Mouse (Mus musculus): ENCODE measurements around the gene Tubg1.
A peak's percentile ranks its signal among the peaks of the same experiment; 100 is the strongest.
"Not testable (repeated sequence)": the region's sequence is repeated elsewhere in the genome, so short reads cannot be mapped to it uniquely, and the experiment has no call there.

Gene Tubg1

DNA sequence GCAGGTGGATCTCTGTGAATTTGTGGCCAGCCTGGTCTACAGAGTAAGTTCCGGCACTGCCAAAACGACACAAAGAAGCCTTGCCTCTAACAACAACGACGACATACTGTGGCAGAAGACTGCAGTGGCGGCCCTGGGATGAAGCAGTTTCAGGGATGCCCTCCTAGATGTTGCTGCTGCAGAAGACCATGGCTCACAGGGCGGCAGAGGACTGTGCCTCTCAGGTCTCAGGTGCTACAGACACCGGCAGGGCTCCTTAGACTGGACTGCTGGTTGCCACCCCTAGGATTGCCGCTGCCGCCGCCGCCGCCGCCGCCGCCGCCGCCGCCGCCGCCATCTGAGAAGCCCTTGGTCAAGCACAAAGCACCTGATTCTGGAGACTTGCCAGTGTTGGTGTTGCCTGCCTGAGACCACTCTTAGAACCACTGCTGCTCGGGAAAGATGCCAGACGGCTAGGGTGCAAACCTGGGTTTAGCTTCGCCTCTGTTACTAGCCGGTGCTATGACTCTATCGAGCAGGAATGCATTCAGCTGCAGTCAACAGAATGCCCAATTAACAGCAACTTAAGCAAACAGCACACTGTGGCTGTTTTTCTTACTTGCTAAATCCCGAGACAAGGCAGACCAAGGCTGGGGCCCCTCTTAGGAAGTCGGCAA is 20.6 kb downstream of the Tubg1 start:
- no peak for DNase-seq (ENCODE audit: low read depth, low spot score)

DNA sequence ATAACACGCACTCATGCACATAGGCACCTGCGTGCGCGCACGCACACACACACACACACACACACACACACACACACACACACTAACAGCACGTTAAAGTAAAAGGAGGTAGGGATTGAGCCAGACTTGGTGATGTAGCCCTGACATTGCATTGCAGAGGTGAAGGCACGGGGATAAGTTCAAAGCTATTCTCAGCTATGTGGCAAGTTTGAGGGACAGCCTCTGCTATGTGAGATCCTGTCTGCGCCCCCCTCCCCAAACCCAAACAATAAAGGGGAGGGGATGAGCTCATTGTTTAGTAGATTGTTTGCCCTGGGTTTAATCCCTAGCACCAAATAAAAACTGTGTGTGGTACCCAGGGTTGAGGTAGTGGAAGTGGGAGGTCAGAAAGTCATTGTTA is 21.4 kb downstream of the Tubg1 start:
- DNase-seq (ENCODE audit: low read depth, low spot score): no peak

DNA sequence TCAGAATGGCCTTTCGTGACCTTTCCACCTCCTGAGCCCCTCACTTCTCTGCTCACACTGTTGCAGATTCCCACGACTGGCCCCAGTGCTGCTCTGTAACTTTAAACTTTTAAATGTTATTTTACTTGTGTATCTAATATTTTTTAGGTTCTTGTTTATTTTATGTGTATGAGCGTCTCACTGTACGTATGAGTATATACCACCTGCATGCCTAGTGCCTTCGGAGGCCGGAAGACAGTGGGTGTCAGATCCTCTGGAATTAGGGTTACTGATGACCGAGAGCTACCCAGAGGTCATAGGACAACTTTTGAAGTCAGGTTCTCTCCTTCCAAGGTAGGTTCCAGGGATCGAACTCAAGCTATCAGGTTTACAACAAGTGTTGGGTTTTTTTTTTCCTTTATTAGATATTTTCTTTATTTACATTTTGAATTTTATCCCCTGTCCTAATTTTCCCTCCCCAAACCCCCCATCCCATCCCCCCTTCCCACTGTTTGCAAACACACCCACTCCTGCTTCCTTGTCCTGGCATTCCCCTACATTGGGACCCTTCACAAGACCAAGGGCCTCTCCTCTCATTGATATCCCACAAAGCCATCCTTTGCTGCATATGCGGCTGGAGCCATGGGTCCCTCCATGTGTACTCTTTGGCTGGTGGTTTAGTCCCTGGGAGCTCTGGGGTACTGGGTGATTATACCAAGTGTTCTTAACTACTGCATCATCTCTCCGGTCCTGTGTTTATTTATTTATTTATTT is 22.7 kb downstream of the Tubg1 start:
- no peak for DNase-seq (ENCODE audit: low read depth, low spot score)

GRCm38 (mm10) chr11:101143338-101144225 is 23.8 kb downstream of the Tubg1 start:
- peak; percentile 84 for DNase-seq (ENCODE audit: low read depth, low spot score)

GRCm38 (mm10) chr11:101146377-101146776 is 26.6 kb downstream of the Tubg1 start:
- no peak for DNase-seq (ENCODE audit: low read depth, low spot score)

DNA sequence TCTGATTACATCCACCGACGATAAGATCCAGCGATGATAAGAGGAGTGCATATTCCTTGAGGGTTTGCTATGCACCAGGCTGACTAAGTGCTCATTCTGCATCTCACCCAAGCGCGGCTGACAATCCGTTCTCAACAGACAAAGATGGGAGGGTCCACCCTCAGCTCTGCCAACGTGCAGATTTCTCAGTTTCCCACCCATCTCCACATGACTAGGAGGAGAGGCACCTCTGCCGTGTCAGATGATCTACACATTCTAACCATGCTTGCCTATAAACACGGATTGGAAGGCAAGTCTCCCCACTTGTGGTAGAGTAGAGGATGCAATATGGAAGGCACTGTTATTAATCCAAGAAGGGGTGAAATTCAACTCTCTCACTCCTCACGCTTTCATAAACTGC is 29.0 kb downstream of the Tubg1 start:
- DNase-seq (ENCODE audit: low read depth, low spot score): no peak

DNA sequence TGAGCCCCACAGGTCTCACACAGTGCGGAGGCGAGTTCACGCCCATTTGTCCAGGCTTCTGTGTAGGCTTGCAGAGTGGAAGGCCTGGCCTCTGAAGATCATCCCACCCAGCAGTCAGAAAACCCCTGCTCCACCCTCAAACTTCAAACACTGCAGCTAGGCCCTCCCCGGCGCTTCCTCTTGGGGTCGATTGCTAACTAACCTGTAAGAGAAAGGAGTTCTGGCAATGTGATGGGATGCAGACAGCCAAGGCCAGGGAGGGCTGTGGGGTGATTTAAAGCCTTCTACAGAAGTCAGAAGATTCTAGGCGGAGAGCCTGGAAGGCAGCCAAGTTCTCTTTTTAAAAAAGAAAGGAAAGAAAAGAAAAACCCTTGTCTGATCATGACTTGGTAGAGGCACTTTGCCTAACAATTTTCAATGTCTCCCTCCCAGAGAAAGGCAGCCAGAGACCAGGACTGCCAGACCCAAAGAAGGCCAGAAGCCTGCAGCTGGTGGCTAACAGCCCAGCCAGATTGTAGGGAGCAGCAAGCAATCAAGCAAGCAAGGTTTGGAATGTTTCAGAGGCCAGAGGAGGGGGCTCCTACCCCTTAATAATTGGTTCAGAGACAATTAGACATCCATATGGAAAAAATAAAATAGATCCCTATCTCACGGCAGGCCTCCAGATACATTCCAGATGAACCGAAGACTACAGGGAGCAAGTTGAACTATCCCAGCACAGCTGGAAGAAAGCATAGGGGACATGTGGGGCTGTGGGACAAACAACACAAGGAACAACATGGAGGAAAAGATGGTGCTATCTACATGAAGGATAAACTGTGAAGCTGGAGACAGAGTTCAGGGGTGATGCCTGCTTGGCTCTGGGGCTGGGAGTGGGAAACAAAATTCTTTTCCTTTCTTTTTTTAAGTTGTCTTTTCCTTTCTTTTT is 29.7 kb downstream of the Tubg1 start:
- DNase-seq (ENCODE audit: low read depth, low spot score): no peak

GRCm38 (mm10) chr11:101151063-101151462 is 31.3 kb downstream of the Tubg1 start:
- peak; percentile 42 for DNase-seq (ENCODE audit: low read depth, low spot score)

DNA sequence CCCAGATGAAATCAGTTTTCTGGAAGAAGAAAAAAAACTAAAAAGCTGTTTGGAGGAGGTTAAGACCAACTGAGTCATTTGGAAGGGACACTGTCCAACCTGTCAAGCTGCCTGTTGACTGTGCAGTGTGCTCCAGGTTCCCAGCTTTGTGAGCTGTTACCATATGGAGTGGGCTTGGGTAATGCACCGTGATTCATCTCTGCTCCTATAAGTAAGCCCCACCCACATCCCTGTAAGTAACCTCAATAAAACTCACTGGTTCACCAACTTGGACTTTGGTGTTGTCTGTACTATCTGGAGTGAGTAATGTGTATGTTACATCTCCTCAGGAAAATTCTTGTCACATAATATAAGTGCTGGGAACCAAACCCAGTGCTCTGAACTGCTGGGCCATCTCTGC is 33.1 kb downstream of the Tubg1 start:
- DNase-seq (ENCODE audit: low read depth, low spot score): no peak

DNA sequence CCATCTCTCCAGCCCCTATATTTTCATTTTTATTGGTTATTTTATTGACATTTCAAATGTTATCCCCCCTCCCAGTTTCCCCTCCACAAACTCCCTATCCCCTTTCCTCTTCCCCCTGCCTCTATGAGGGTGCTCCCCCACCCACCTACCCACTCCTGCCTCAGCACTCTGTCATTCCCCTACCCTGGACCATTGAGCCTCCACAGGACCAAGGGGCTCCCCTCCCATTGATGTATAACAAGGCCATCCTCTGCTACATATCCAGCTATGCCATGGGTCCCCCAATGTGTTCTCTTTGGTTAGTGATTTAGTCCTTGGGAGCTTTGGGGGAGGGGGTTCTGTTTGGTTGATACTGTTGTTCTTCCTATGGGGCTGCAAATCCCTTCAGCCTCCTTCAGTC is 34.9 kb downstream of the Tubg1 start:
- peak; percentile 39 for DNase-seq (ENCODE audit: low read depth, low spot score)

- DNase-seq (ENCODE audit: low read depth, low spot score): no peak
These were observed 35.4 kb downstream of the Tubg1 start for GRCm38 (mm10) chr11:101155151-101155550.

DNA sequence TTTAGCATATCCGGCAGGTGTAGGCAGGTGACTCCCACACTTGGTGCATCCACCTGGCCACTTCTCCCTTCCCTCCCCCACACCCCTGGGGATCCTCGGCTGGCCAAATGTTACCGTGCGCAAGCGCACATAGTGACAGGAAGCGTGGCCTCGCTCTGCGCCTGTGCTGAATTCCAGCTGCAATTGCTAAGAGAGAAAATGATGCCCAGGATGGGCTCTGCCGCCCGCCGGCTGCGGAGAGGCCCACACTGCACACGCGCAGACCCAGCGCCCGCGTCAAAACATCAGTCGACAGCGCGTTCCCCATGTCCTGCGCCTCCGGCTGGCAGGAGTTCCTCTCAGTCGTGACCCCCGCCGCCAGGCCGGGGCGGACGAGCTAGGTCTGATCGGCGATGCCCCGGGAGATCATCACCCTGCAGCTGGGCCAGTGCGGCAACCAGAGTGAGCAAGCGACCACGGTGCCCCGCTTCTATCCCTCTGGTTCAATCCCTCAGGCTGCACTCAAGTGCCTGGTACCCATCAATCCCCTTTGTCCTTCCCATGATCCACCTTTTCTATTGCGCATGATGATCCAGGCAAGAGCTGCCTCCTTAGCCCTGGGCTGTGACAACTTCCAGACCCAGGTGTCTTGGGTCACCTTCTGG is 36.1 kb downstream of the Tubg1 start, which contains the start of gene Tubg2:
Gene Tubg2, plus strand, starts transcription at position 180 of the 644 bp plus-strand sequence.
- peak; percentile 97 for DNase-seq (ENCODE audit: low read depth, low spot score)

GRCm38 (mm10) chr11:101160151-101160550 is 40.4 kb downstream of the Tubg1 start:
- not testable (repeated sequence) for DNase-seq (ENCODE audit: low read depth, low spot score)

DNA sequence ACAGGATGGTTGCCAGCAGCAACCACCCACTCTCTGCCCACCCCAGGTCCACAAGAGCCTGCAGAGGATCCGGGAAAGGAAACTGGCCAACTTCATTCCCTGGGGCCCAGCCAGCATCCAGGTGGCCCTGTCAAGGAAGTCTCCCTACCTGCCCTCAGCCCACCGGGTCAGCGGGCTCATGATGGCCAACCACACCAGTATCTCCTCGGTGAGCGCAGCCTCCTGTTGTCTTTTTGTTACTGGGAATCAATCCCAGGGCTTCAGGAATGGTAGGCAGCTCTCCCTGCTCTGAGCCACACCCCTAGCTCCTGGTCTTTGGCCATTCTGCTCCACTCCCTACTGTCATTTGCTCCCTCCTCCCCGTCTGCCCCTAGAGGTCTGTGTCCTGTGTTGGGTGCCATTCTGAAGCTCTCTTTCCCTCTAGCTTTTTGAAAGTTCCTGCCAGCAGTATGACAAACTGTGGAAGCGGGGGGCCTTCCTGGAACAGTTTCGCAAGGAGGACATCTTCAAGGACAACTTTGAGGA is 41.3 kb downstream of the Tubg1 start:
- not testable (repeated sequence) for DNase-seq (ENCODE audit: low read depth, low spot score)

- no peak for DNase-seq (ENCODE audit: low read depth, low spot score)
These were observed 41.8 kb downstream of the Tubg1 start for GRCm38 (mm10) chr11:101161551-101161950.

DNA sequence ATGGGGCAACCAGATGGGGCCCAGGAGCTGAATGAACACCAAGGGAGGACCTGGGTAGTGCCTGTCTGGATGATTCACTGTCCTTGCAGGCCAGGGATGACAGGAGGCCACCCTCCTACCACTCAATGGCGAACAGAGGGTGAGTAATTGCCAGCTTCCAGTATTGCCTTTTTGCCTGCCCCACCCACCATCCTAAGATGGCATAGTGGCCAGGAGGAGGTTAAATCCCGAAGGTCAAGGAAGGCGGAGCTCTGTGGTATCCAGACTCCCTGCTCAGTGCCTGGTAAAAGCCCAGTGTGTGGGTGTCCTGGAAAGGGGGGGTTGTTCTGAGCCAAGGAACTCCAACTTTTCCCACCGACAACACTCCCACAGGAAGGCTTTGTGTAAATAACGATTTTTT is 42.6 kb downstream of the Tubg1 start:
- DNase-seq (ENCODE audit: low read depth, low spot score): no peak

GRCm38 (mm10) chr11:101162772-101163171 is 43.0 kb downstream of the Tubg1 start:
- DNase-seq (ENCODE audit: low read depth, low spot score): no peak

GRCm38 (mm10) chr11:101163476-101164350 is 44.0 kb downstream of the Tubg1 start:
- DNase-seq (ENCODE audit: low read depth, low spot score): no peak

- no peak for DNase-seq (ENCODE audit: low read depth, low spot score)
These were observed 44.6 kb downstream of the Tubg1 start for GRCm38 (mm10) chr11:101164351-101164665.

Measured in A20 (cell line).